Mouse (Mus musculus): ENCODE measurements around the gene Pcca. TPM values are rescaled to one million over a fixed set of nuclear protein-coding genes. Genes with fewer than 3 reads are reported as not detected.

Gene Pcca
- polyA plus RNA-seq, 1 experiment from 2014 or later, result 14.8 TPM

DNA sequence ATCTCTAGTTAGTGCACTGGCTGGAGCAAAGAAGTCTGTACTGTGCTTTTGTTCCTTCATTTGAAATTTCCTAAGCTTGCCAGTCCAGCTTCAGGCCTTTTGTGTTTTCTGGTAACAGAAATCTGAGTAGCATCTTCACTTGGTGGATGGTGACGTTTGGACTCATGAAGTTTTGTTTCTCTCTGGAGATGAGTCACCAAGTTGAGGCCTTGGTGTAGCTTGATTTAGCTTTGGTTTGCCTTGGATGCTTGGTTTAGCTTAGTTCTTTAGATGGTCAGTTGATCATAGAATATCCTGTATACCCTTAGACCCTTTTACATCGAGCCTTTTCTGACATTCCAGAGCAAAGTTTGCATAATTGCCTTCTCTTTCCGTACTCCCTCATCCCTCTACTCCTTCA, 141.5 kb downstream of the Pcca start:
- H3K27me3 ChIP-seq, result no peaks in the 10 kb centered on the region
- no peaks in the 10 kb centered on the region for H3K9me3 ChIP-seq
- no peak overlapping the region for H3K4me2 ChIP-seq
- H3K36me3 ChIP-seq, result no peaks in the 10 kb centered on the region
- H3K4me1 ChIP-seq, result 0 out of 2 replicates have a peak, but pooled peaks cover 2% of the 10 kb centered on the region
- ATAC-seq (ENCODE audit: insufficient number of reproducible peaks, low FRiP score, low TSS enrichment, low read depth), result no peak
- 87% methylated on average over 3 of the region's 3 CpGs for WGBS
- H3K4me3 ChIP-seq, result no peak overlapping the region
- H3K27ac ChIP-seq, result no peak overlapping the region
- no peak overlapping the region for H3K9ac ChIP-seq

DNA sequence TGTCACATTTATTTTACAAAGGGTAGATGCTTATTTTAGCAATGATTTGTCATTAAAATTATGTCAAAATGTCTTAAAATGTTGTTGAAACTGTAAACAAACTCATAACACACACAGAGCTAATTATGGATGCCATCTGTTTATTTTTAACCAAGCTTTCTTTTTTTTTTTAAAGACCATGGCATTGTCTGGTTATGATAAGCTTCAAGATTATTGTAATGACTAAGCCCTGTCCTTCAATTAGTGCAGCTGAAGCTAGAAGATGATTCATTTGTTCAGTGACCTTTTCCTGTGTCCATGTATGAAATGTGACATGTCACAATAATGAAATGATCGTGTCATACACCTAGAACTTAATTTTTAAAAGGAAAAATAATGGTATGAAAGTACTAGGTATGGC, 149.5 kb downstream of the Pcca start:
- H3K27me3 ChIP-seq, result no peaks in the 10 kb centered on the region
- no peak overlapping the region for H3K4me2 ChIP-seq
- no peak overlapping the region for H3K9ac ChIP-seq
- no peaks in the 10 kb centered on the region for H3K4me1 ChIP-seq
- no peaks in the 10 kb centered on the region for H3K36me3 ChIP-seq
- WGBS, result 76% methylated on average over 1 of the region's 1 CpGs
- H3K27ac ChIP-seq, result no peak overlapping the region
- H3K9me3 ChIP-seq, result no peaks in the 10 kb centered on the region
- ATAC-seq (ENCODE audit: insufficient number of reproducible peaks, low FRiP score, low TSS enrichment, low read depth), result no peak
- no peak overlapping the region for H3K4me3 ChIP-seq

DNA sequence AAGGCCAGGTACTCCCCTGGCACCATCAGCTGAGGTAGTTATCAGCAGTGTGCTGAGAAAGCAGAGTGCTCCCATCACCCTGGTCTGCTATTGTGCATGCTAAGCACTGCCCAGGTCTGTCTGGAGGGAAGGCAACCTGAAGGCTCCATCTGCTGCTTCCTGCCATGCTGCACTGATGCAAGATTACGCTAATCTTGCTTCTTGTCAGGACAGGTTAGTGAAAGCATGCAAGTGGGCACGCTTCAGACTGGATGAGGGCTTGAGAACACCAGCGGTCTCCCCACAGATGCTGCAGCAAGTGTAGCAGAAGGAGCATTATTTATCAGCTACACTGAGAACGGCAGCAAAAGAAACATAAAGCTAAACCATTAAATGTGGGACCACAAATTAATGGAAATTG, 150.1 kb downstream of the Pcca start:
- ATAC-seq (ENCODE audit: insufficient number of reproducible peaks, low FRiP score, low TSS enrichment, low read depth), result no peak
- H3K4me2 ChIP-seq, result no peak overlapping the region
- no peaks in the 10 kb centered on the region for H3K9me3 ChIP-seq
- 64% methylated on average over 4 of the region's 4 CpGs for WGBS
- H3K9ac ChIP-seq, result no peak overlapping the region
- H3K4me1 ChIP-seq, result no peaks in the 10 kb centered on the region
- no peak overlapping the region for H3K27ac ChIP-seq
- H3K4me3 ChIP-seq, result no peak overlapping the region
- no peaks in the 10 kb centered on the region for H3K36me3 ChIP-seq
- H3K27me3 ChIP-seq, result no peaks in the 10 kb centered on the region

DNA sequence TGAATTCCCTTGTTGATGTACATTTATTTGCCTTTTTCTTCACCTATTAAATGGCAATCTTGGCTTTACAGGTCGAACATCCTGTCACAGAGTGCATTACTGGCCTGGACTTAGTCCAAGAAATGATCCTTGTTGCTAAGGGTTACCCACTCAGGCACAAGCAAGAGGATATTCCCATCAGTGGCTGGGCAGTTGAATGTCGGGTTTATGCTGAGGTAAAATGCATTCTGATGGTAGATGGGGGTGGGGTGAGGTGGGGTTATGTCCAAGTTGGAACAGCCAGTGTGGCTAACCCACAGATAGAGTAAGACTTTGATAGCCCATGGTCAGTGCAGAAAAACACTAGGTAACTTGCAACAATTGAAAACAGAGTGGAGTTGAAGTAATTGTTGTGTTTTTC, 150.7 kb downstream of the Pcca start:
- H3K27ac ChIP-seq, result no peak overlapping the region
- H3K36me3 ChIP-seq, result no peaks in the 10 kb centered on the region
- no peak for ATAC-seq (ENCODE audit: insufficient number of reproducible peaks, low FRiP score, low TSS enrichment, low read depth)
- no peak overlapping the region for H3K9ac ChIP-seq
- no peaks in the 10 kb centered on the region for H3K27me3 ChIP-seq
- no peak overlapping the region for H3K4me3 ChIP-seq
- H3K4me2 ChIP-seq, result no peak overlapping the region
- WGBS, result 25% methylated on average over 2 of the region's 2 CpGs
- H3K4me1 ChIP-seq, result no peaks in the 10 kb centered on the region
- no peaks in the 10 kb centered on the region for H3K9me3 ChIP-seq

DNA sequence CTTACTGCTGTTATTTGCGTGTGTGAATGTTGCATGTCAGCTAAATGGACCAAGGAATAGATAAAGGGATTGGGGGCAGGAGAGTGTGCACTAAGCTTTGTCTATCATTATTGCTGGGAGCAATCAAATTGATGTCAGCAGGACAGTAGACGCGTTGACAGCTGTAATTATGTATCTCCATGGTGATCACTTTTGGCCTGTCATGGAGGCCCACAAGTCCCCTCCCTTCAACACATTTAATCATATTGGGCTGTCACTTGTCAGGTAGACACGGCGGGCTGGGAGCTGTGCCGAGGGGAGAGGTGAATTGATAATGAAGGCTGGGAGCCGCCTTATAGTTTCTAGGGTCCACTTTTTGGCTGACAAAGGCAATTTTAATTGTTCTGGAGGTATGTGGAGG, 153.3 kb downstream of the Pcca start:
- no peak for ATAC-seq (ENCODE audit: insufficient number of reproducible peaks, low FRiP score, low TSS enrichment, low read depth)
- no peak overlapping the region for H3K4me3 ChIP-seq
- H3K4me1 ChIP-seq, result no peaks in the 10 kb centered on the region
- no peaks in the 10 kb centered on the region for H3K9me3 ChIP-seq
- 72% methylated on average over 7 of the region's 7 CpGs for WGBS
- no peaks in the 10 kb centered on the region for H3K27me3 ChIP-seq
- H3K4me2 ChIP-seq, result no peak overlapping the region
- no peaks in the 10 kb centered on the region for H3K36me3 ChIP-seq
- H3K27ac ChIP-seq, result no peak overlapping the region
- H3K9ac ChIP-seq, result no peak overlapping the region

DNA sequence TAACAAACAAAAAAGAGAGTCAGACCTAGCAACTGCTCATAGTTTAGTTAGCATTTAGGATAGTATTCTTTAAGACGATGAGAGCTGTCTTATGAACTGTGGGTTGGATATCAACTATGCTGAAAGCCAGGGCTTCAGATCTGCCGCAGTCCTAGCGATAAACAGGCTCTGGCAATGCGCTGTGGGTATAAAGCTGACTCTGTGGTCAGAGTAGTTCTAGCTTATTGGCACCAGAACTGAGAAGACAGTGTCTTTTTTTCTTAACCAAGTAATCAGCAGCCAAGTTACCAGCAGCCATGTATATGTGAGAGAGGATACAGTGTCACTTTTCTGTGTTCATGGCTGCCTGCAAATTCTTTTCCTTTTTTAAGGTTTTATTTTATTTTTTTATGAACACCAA, 154.3 kb downstream of the Pcca start:
- H3K4me1 ChIP-seq, result no peaks in the 10 kb centered on the region
- WGBS, result 80% methylated on average over 4 of the region's 4 CpGs
- no peak for ATAC-seq (ENCODE audit: insufficient number of reproducible peaks, low FRiP score, low TSS enrichment, low read depth)

DNA sequence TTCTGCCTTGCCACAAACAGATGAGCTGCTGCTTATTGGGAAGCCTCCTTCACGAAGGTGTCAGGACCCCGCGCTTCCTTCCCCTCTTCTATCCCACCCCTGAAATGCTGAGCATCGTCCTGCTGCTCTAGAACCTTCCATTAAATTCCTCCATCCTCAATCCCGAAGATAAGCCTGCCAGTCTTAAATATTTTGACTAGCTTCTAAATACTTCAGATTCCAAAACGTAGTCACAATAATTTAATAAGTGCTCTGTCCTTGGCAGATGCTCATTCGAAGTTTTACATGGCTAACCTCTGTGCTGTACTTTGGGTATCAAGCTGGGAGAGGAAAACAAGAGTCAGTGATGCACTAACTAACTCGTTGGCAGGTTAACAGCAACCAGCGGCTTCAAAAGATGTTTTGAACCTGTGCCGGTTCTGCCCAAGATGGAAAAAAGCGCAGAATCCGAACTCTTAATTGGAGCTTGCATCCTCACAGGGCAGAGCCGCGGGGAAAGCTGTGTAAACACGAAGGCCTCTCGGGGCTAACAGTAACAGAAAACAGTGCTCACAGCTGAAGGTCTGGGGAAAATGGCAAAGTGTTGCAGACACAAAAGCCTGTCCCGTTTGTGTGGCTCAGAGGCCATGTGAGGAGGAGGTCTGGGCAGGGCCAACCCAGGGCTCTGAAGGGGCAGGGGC, 155.2 kb downstream of the Pcca start:
- Histone ChIP-seq H3K9me3 (no peaks in the 10 kb centered on the region), H3K9ac (no peak overlapping the region), H3K27me3 (no peaks in the 10 kb centered on the region), H3K36me3 (no peaks in the 10 kb centered on the region), H3K27ac (no peak overlapping the region), H3K4me1 (no peaks in the 10 kb centered on the region), H3K4me2 (no peak overlapping the region), H3K4me3 (no peak overlapping the region)
- ATAC-seq (ENCODE audit: insufficient number of reproducible peaks, low FRiP score, low TSS enrichment, low read depth), result no peak
- WGBS, result 50% methylated on average over 17 of the region's 17 CpGs

More for the DNA sequence above, 154.3 kb downstream of the Pcca start:
- Histone ChIP-seq H3K27ac (no peak overlapping the region), H3K4me3 (no peak overlapping the region), H3K27me3 (no peaks in the 10 kb centered on the region), H3K9me3 (no peaks in the 10 kb centered on the region), H3K36me3 (no peaks in the 10 kb centered on the region), H3K4me2 (no peak overlapping the region), H3K9ac (no peak overlapping the region)

DNA sequence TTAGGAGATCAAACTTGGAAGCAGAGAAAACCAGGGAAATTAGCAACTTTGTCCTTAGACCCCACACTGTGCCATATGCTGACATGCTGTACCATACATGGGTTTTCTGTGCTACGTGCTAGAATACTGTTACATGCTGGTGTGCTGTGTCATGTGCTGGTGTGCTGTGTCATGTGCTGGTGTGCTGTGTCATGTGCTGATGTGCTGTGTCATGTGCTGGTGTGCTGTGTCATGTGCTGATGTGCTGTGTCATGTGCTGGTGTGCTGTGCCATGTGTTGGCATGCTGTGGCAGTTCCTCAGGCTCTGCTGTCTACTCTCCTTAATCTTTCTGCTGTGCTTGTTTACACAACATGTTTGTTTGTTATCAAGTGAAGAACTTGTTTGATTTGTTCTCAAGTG, 157.4 kb downstream of the Pcca start:
- H3K27me3 ChIP-seq, result no peaks in the 10 kb centered on the region
- no peak overlapping the region for H3K9ac ChIP-seq
- no peak overlapping the region for H3K4me3 ChIP-seq
- no peak overlapping the region for H3K27ac ChIP-seq
- H3K4me1 ChIP-seq, result no peaks in the 10 kb centered on the region
- no peaks in the 10 kb centered on the region for H3K36me3 ChIP-seq
- H3K4me2 ChIP-seq, result no peak overlapping the region
- WGBS, result 70% methylated on average over 1 of the region's 1 CpGs
- H3K9me3 ChIP-seq, result no peaks in the 10 kb centered on the region
- no peak for ATAC-seq (ENCODE audit: insufficient number of reproducible peaks, low FRiP score, low TSS enrichment, low read depth)

DNA sequence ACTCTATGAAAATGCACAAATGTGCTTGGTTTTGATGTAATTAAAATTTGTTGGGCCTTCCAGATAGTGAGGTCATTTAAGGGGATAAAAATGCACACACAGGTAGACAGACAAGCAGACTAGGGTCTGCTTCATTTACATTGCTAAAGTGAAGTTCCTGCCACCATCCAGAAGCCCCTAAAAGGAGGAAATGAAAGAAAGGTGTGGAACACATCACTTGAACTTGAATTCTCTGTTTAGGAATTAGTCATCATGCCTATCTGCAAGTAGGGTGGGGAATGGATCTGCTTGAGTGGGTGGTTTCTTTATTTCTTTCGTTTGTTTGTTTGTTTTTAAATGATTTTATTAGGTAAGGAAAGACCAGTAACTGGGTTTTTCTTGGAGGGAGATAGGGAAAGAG, 166.2 kb downstream of the Pcca start:
- no peak for ATAC-seq (ENCODE audit: insufficient number of reproducible peaks, low FRiP score, low TSS enrichment, low read depth)
- Histone ChIP-seq H3K36me3 (no peaks in the 10 kb centered on the region), H3K9me3 (no peaks in the 10 kb centered on the region), H3K4me3 (no peak overlapping the region), H3K4me1 (no peaks in the 10 kb centered on the region), H3K27ac (no peak overlapping the region), H3K27me3 (no peaks in the 10 kb centered on the region), H3K9ac (no peak overlapping the region), H3K4me2 (no peak overlapping the region)
- WGBS, result 63% methylated on average over 1 of the region's 1 CpGs

DNA sequence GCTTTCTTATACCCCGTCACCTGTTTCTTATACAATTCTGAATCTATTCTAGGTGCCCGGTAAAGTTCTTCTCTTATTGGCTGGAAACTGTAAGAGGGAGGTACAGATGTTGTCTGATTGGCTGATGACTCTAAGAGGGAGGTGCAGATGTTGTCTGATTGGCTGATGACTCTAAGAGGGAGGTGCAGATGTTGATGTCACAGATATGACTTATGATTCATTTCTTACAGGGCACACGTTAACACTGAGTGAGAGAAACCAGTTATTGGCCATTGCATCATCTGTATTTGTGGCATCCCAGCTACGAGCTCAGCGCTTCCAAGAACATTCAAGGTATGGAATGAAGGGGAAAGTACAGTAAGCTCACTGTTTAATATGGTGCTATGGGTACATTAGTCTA, 179.7 kb downstream of the Pcca start:
- 90% methylated on average over 5 of the region's 5 CpGs for WGBS
- Histone ChIP-seq H3K27ac (no peak overlapping the region), H3K9me3 (no peaks in the 10 kb centered on the region), H3K4me3 (no peak overlapping the region), H3K27me3 (no peaks in the 10 kb centered on the region), H3K36me3 (no peaks in the 10 kb centered on the region), H3K9ac (no peak overlapping the region), H3K4me1 (no peaks in the 10 kb centered on the region), H3K4me2 (no peak overlapping the region)
- ATAC-seq (ENCODE audit: insufficient number of reproducible peaks, low FRiP score, low TSS enrichment, low read depth), result no peak

DNA sequence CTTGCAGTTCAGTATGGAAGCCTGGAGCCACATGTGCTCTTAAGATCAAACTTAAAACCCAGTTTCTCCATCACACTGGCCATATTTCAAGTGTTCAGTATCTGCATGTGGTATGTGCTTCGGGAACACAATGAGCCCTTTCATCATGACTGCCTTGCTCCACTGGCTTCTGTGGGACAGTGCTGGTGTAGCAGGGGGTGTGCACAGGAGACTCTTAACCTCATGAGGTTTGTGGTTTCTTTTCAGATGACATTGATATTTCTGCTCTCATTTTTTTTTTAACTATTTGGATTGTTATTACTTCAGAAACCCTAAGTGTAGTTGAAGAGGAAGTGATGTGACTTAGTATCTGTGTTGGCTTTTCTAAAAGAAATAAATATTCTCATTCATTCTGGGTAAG, 180.8 kb downstream of the Pcca start:
- H3K4me3 ChIP-seq, result no peak overlapping the region
- no peaks in the 10 kb centered on the region for H3K9me3 ChIP-seq
- no peaks in the 10 kb centered on the region for H3K36me3 ChIP-seq
- no peak overlapping the region for H3K27ac ChIP-seq
- WGBS, result 51% methylated on average over 1 of the region's 1 CpGs
- H3K4me2 ChIP-seq, result no peak overlapping the region
- H3K4me1 ChIP-seq, result no peaks in the 10 kb centered on the region
- H3K27me3 ChIP-seq, result no peaks in the 10 kb centered on the region
- H3K9ac ChIP-seq, result no peak overlapping the region
- no peak for ATAC-seq (ENCODE audit: insufficient number of reproducible peaks, low FRiP score, low TSS enrichment, low read depth)

DNA sequence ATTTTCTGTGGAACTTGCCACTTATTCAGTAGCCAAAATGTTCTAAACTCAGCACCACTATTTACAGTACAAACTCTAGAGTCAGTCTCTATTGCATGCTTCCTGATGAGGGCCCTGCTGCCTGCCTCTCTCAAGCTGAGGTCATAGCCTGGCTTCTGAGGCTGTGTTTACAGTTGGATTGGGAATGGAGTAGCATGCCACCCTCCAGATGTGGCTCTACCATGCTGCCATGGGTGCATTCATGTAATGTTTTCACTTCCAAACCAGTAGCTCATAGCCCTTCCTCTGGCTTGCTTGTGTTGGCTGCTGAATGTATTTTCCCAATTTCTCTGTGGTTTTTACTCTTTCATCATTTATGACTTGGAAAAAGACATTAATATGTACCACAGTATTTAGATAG, 181.9 kb downstream of the Pcca start:
- peak; percentile 63; the same call in 1 of the 2 replicates for ATAC-seq (ENCODE audit: insufficient number of reproducible peaks, low FRiP score, low TSS enrichment, low read depth)
- H3K27ac ChIP-seq, result no peak overlapping the region

DNA sequence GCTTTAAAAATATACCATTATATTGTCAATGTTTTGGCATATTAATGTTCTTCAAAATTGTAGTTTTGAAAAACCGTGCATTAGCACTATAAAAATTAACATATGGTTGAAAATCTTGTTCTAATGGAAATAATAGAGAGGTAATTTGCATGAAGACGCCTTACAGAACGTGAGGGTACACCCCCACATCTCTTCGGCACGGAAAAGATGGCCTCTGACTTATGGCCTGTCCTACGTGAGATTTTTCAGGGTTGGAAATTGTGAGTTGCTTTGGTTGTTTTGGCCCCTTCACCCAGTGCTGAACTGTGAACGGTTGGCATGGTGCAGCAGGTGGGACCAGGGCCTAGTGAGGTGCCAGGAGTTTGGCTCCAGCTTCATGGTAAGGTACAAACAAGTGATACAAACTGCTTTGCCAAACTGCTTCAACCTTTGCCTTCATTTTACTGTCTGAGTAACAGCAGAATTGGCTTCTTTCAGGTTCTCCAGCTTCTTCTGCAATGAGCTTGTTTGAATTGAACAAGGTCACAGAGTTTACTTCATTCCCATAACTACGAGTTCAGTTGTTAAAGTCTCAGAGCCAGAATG, 185.5 kb downstream of the Pcca start:
- no peaks in the 10 kb centered on the region for H3K4me1 ChIP-seq
- 86% methylated on average over 8 of the region's 8 CpGs for whole genome bisulfite sequencing
- H3K27ac ChIP-seq, result no peak overlapping the region
- no peak for ATAC-seq (ENCODE audit: insufficient number of reproducible peaks, low FRiP score, low TSS enrichment, low read depth)
- no peaks in the 10 kb centered on the region for H3K36me3 ChIP-seq
- H3K4me3 ChIP-seq, result no peak overlapping the region
- no peak overlapping the region for H3K9ac ChIP-seq
- no peak overlapping the region for H3K4me2 ChIP-seq
- H3K9me3 ChIP-seq, result no peaks in the 10 kb centered on the region
- H3K27me3 ChIP-seq, result no peaks in the 10 kb centered on the region

More for the DNA sequence above, 181.9 kb downstream of the Pcca start:
- no peak overlapping the region for H3K4me2 ChIP-seq
- H3K36me3 ChIP-seq, result no peaks in the 10 kb centered on the region
- H3K9ac ChIP-seq, result no peak overlapping the region
- H3K4me3 ChIP-seq, result no peak overlapping the region
- H3K27me3 ChIP-seq, result no peaks in the 10 kb centered on the region
- H3K4me1 ChIP-seq, result no peaks in the 10 kb centered on the region
- H3K9me3 ChIP-seq, result no peaks in the 10 kb centered on the region

Data from limb, embryonic 15.5 days (tissue).